Mouse (Mus musculus): ENCODE measurements around the gene Dot1l. TPM values are rescaled to one million over a fixed set of nuclear protein-coding genes. Genes with fewer than 3 reads are reported as not detected.

Dot1l gene
- polyA plus RNA-seq, 1 experiment = 22.4 TPM

GRCm38 (mm10) chr10:80756509-80756908 is 1.5 kb downstream of the Dot1l start:
- H3K27ac ChIP-seq (ENCODE audit: insufficient read depth, low read length) = no peak overlapping the region
- H3K4me3 ChIP-seq (ENCODE audit: insufficient read depth, low read length) = peak overlapping the region; percentile 98
- H3K4me1 ChIP-seq (ENCODE audit: control insufficient read depth, insufficient read depth, low read length) = peaks cover 19% of the 10 kb centered on the region
- TF ChIP-seq CTCF (IDR thresholded peaks at IDR 0.05; ENCODE audit: borderline replicate concordance, insufficient read depth, low read length) = no peak
- TF ChIP-seq POLR2A (IDR thresholded peaks at IDR 0.05; ENCODE audit: low read depth, low read length) = no peak

- H3K4me1 ChIP-seq (ENCODE audit: control insufficient read depth, insufficient read depth, low read length) = peaks cover 19% of the 10 kb centered on the region
- H3K4me3 ChIP-seq (ENCODE audit: insufficient read depth, low read length) = peak overlapping the region; percentile 98
- TF ChIP-seq CTCF (IDR thresholded peaks at IDR 0.05; ENCODE audit: borderline replicate concordance, insufficient read depth, low read length) (no peak), POLR2A (IDR thresholded peaks at IDR 0.05; ENCODE audit: low read depth, low read length) (no peak)
- no peak overlapping the region for H3K27ac ChIP-seq (ENCODE audit: insufficient read depth, low read length)
Observed at GRCm38 (mm10) chr10:80756967-80757366, 2.0 kb downstream of the Dot1l start.

- Histone ChIP-seq H3K4me3 (ENCODE audit: insufficient read depth, low read length) (no peak overlapping the region), H3K27ac (ENCODE audit: insufficient read depth, low read length) (no peak overlapping the region), H3K4me1 (ENCODE audit: control insufficient read depth, insufficient read depth, low read length) (peaks cover 14% of the 10 kb centered on the region)
- TF ChIP-seq POLR2A (IDR thresholded peaks at IDR 0.05; ENCODE audit: low read depth, low read length) = no peak
- peak; percentile 65; the same call in 1 of the 2 replicates for TF ChIP-seq CTCF (IDR thresholded peaks at IDR 0.05; ENCODE audit: borderline replicate concordance, insufficient read depth, low read length)
Observed at GRCm38 (mm10) chr10:80757717-80758116, 2.7 kb downstream of the Dot1l start.

GRCm38 (mm10) chr10:80758651-80759050 is 3.6 kb downstream of the Dot1l start:
- Histone ChIP-seq H3K4me3 (ENCODE audit: insufficient read depth, low read length) (no peak overlapping the region), H3K4me1 (ENCODE audit: control insufficient read depth, insufficient read depth, low read length) (peaks cover 22% of the 10 kb centered on the region), H3K27ac (ENCODE audit: insufficient read depth, low read length) (no peak overlapping the region)
- TF ChIP-seq CTCF (IDR thresholded peaks at IDR 0.05; ENCODE audit: borderline replicate concordance, insufficient read depth, low read length) (no peak), POLR2A (IDR thresholded peaks at IDR 0.05; ENCODE audit: low read depth, low read length) (no peak)

- Histone ChIP-seq H3K4me1 (ENCODE audit: control insufficient read depth, insufficient read depth, low read length) (peaks cover 22% of the 10 kb centered on the region), H3K27ac (ENCODE audit: insufficient read depth, low read length) (no peak overlapping the region), H3K4me3 (ENCODE audit: insufficient read depth, low read length) (no peak overlapping the region)
- no peak for TF ChIP-seq POLR2A (IDR thresholded peaks at IDR 0.05; ENCODE audit: low read depth, low read length)
- no peak for TF ChIP-seq CTCF (IDR thresholded peaks at IDR 0.05; ENCODE audit: borderline replicate concordance, insufficient read depth, low read length)
Observed at GRCm38 (mm10) chr10:80760596-80761524, 5.9 kb downstream of the Dot1l start.

GRCm38 (mm10) chr10:80761821-80762220 is 6.8 kb downstream of the Dot1l start:
- Histone ChIP-seq H3K4me3 (ENCODE audit: insufficient read depth, low read length) (no peak overlapping the region), H3K27ac (ENCODE audit: insufficient read depth, low read length) (no peak overlapping the region), H3K4me1 (ENCODE audit: control insufficient read depth, insufficient read depth, low read length) (peaks cover 19% of the 10 kb centered on the region)
- no peak for TF ChIP-seq POLR2A (IDR thresholded peaks at IDR 0.05; ENCODE audit: low read depth, low read length)
- TF ChIP-seq CTCF (IDR thresholded peaks at IDR 0.05; ENCODE audit: borderline replicate concordance, insufficient read depth, low read length) = no peak

- no peak for TF ChIP-seq CTCF (IDR thresholded peaks at IDR 0.05; ENCODE audit: borderline replicate concordance, insufficient read depth, low read length)
- no peak for TF ChIP-seq POLR2A (IDR thresholded peaks at IDR 0.05; ENCODE audit: low read depth, low read length)
- H3K27ac ChIP-seq (ENCODE audit: insufficient read depth, low read length) = no peak overlapping the region
- H3K4me3 ChIP-seq (ENCODE audit: insufficient read depth, low read length) = no peak overlapping the region
- H3K4me1 ChIP-seq (ENCODE audit: control insufficient read depth, insufficient read depth, low read length) = peaks cover 12% of the 10 kb centered on the region
Observed at GRCm38 (mm10) chr10:80763502-80763901, 8.5 kb downstream of the Dot1l start.

GRCm38 (mm10) chr10:80765746-80766145 is 10.7 kb downstream of the Dot1l start:
- Histone ChIP-seq H3K27ac (ENCODE audit: insufficient read depth, low read length) (no peak overlapping the region), H3K4me1 (ENCODE audit: control insufficient read depth, insufficient read depth, low read length) (peaks cover 9% of the 10 kb centered on the region), H3K4me3 (ENCODE audit: insufficient read depth, low read length) (no peak overlapping the region)
- no peak for TF ChIP-seq CTCF (IDR thresholded peaks at IDR 0.05; ENCODE audit: borderline replicate concordance, insufficient read depth, low read length)

- no peak for TF ChIP-seq POLR2A (IDR thresholded peaks at IDR 0.05; ENCODE audit: low read depth, low read length)
- no peak for TF ChIP-seq CTCF (IDR thresholded peaks at IDR 0.05; ENCODE audit: borderline replicate concordance, insufficient read depth, low read length)
- Histone ChIP-seq H3K27ac (ENCODE audit: insufficient read depth, low read length) (no peak overlapping the region), H3K4me3 (ENCODE audit: insufficient read depth, low read length) (no peak overlapping the region), H3K4me1 (ENCODE audit: control insufficient read depth, insufficient read depth, low read length) (peaks cover 9% of the 10 kb centered on the region)
Observed at GRCm38 (mm10) chr10:80766161-80766815, 11.3 kb downstream of the Dot1l start.

GRCm38 (mm10) chr10:80768365-80768764 is 13.4 kb downstream of the Dot1l start:
- H3K4me1 ChIP-seq (ENCODE audit: control insufficient read depth, insufficient read depth, low read length) = peaks cover 6% of the 10 kb centered on the region
- H3K4me3 ChIP-seq (ENCODE audit: insufficient read depth, low read length) = no peak overlapping the region
- TF ChIP-seq POLR2A (IDR thresholded peaks at IDR 0.05; ENCODE audit: low read depth, low read length) (no peak), CTCF (IDR thresholded peaks at IDR 0.05; ENCODE audit: borderline replicate concordance, insufficient read depth, low read length) (no peak)
- no peak overlapping the region for H3K27ac ChIP-seq (ENCODE audit: insufficient read depth, low read length)

All from embryonic fibroblast, embryonic 13.5 days (primary cell).